Mouse (Mus musculus) G1E (cell line): Measurements from ENCODE around the gene Ndufb6.

Experiments
- CTCF ChIP-seq: IDR thresholded peaks from 2 replicates; pipeline ENCODE4 v1.5.1; 2012; ENCODE audit warnings: low read depth, low read length, inconsistent platforms, mixed read lengths
- GATA1 ChIP-seq: IDR thresholded peaks from 2 replicates; pipeline ENCODE4 v1.6.1; 2012; ENCODE audit warnings: borderline replicate concordance, low read length, inconsistent platforms, mixed read lengths
- GATA2 ChIP-seq: IDR thresholded peaks from 2 replicates; pipeline ENCODE4 v1.6.1; 2012; ENCODE audit warnings: low read depth, low read length, inconsistent platforms, borderline replicate concordance
- POLR2AphosphoS5 ChIP-seq: IDR thresholded peaks from 2 replicates; pipeline ENCODE4 v1.6.1; 2012; ENCODE audit warnings: low read depth, low read length, inconsistent platforms; ENCODE audit not compliant: insufficient replicate concordance
- TAL1 ChIP-seq: conservative IDR thresholded peaks from 2 replicates; pipeline ENCODE4 v1.6.1; 2012; ENCODE audit warnings: low read depth, low read length, inconsistent platforms, mixed read lengths

DNA sequence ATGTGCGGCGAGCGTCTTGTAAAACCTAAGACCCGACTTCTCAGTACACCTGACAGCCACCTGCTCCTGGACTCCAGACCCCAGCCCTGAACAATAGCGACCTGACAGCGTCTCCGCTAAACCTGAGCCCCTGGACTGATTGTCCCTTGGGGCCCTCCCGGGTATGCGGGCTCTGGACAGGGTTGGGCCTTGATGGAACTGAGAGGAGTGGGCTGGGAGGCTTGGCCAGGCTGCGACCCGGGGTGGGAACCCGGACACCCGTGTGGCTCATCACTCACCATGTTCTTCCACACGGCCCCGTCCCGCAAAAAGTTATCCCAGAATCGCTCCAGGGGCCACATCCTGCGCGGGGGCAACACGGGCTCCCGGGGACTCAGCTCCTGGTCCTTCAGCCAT lies 343 bp downstream of the Ndufb6 start:
- TF ChIP-seq CTCF = no peak
- TF ChIP-seq TAL1 = no peak
- no peak for TF ChIP-seq GATA1
- no peak for TF ChIP-seq GATA2
- TF ChIP-seq POLR2AphosphoS5 = no peak
